Mouse (Mus musculus) left cerebral cortex, postnatal 36 days (tissue): ENCODE measurements around the gene Mmp24. TPM values are rescaled to one million over a fixed set of nuclear protein-coding genes. Genes with fewer than 3 reads are reported as not detected.

Source experiments
- DNase-seq, 2 experiments: peaks; one replicate each; pipeline ENCODE4 v3.0.0; 2021 to 2022; ENCODE audit warnings: low spot score in 2 of 2, mixed read lengths in 1 of 2
- intact Hi-C: fragments of 180-260 bp; cut with DNase I; formaldehyde crosslinking; loops from one replicate; pipeline ENCODE4 v1.15.1; 2025
- total RNA-seq, 2 experiments: library from RNA; stranded (reverse); gene quantifications; 2 replicates each; pipeline ENCODE4 v1.2.3; 2021

The Mmp24 gene
- total RNA-seq, 2 experiments from 2014 or later = 33.8 to 38.0 TPM

GRCm38 (mm10) chr2:155834732-155835131 is 59.6 kb downstream of the Mmp24 start, which contains the start of gene Fam83c:
Fam83c (minus strand) TSS chr2:155834854.
- DNase-seq = no peak
- intact Hi-C loops = no loop called here

- no peak for DNase-seq
- intact Hi-C loops = no loop called here
These were observed 62.8 kb downstream of the Mmp24 start for GRCm38 (mm10) chr2:155837961-155838360.

- no peak for DNase-seq
- intact Hi-C loops = no loop called here
These were observed 63.8 kb downstream of the Mmp24 start for GRCm38 (mm10) chr2:155838961-155839360.

- intact Hi-C loops = no loop called here
- DNase-seq = no peak
These were observed 71.8 kb downstream of the Mmp24 start for GRCm38 (mm10) chr2:155846930-155847329.

- intact Hi-C loops = loop anchor here (1.0 kb wide), 1 partner anchor 98 kb away; no protein-coding TSS in a partner anchor
- DNase-seq = peak; percentile 69 to 78
These were observed 73.1 kb downstream of the Mmp24 start for GRCm38 (mm10) chr2:155848291-155848690.

GRCm38 (mm10) chr2:155849464-155849863 is 74.3 kb downstream of the Mmp24 start:
- intact Hi-C loops = no loop called here
- no peak for DNase-seq

GRCm38 (mm10) chr2:155850120-155850519 is 75.0 kb downstream of the Mmp24 start:
- intact Hi-C loops = no loop called here

GRCm38 (mm10) chr2:155852536-155852935 is 77.4 kb downstream of the Mmp24 start:
- intact Hi-C loops = no loop called here
- DNase-seq = no peak

More at GRCm38 (mm10) chr2:155850120-155850519, 75.0 kb downstream of the Mmp24 start:
- DNase-seq = no peak

- intact Hi-C loops = no loop called here
- no peak for DNase-seq
These were observed 85.0 kb downstream of the Mmp24 start for GRCm38 (mm10) chr2:155860102-155860501.

- intact Hi-C loops = no loop called here
- no peak for DNase-seq
These were observed 86.4 kb downstream of the Mmp24 start for GRCm38 (mm10) chr2:155861581-155861980.

- DNase-seq = no peak
- intact Hi-C loops = no loop called here
These were observed 87.6 kb downstream of the Mmp24 start for GRCm38 (mm10) chr2:155862573-155863300.

GRCm38 (mm10) chr2:155863301-155863867 is 88.2 kb downstream of the Mmp24 start:
- DNase-seq = no peak
- intact Hi-C loops = no loop called here

Other genes with a start within 250 kb of the Mmp24 start
- 10 to 100 TPM; 14.1 to 15.7 TPM for gene Gss, start 182.5 kb upstream of the Mmp24 start, total RNA-seq
- gene Myh7b, start 164.1 kb upstream of the Mmp24 start, total RNA-seq = 1 to 10 TPM; 3.8 to 4.2 TPM
- 100 to 1,000 TPM; 148 to 149 TPM for gene Trpc4ap, start 83.0 kb upstream of the Mmp24 start, total RNA-seq
- gene Edem2, start 45.9 kb upstream of the Mmp24 start, total RNA-seq = 10 to 100 TPM; 19.1 to 19.7 TPM
- not detected for gene Gm17581, start 39.5 kb upstream of the Mmp24 start, total RNA-seq
- under 1 TPM; 0.82 to 0.86 TPM for gene Procr, start 24.2 kb upstream of the Mmp24 start, total RNA-seq
- 10 to 100 TPM; 54.9 to 65.9 TPM for gene BC029722, start 44.1 kb downstream of the Mmp24 start, total RNA-seq
- 10 to 100 TPM; 66.1 to 80.5 TPM for gene Eif6, start 51.6 kb downstream of the Mmp24 start, total RNA-seq
- gene Fam83c, start 59.5 kb downstream of the Mmp24 start, total RNA-seq = not detected
- 10 to 100 TPM; 66.0 to 70.6 TPM for gene Uqcc1, start 155.0 kb downstream of the Mmp24 start, total RNA-seq
- not detected for gene Gm15557, start 165.4 kb downstream of the Mmp24 start, total RNA-seq
- gene Gdf5, start 170.0 kb downstream of the Mmp24 start, total RNA-seq = under 1 TPM in 1 of 2 experiments, not detected in 1; 0.27 TPM
- gene Cep250, start 181.1 kb downstream of the Mmp24 start, total RNA-seq = 10 to 100 TPM; 18.3 to 20.4 TPM
- gene 6430550D23Rik, start 232.6 kb downstream of the Mmp24 start, total RNA-seq = 1 to 10 TPM; 1.5 to 1.6 TPM
- 100 to 1,000 TPM; 195 to 222 TPM for gene Ergic3, start 232.7 kb downstream of the Mmp24 start, total RNA-seq